Mouse (Mus musculus) hindbrain, embryonic 14.5 days (tissue): ENCODE data around the gene Kifc5b. TPM values are rescaled to one million over a fixed set of nuclear protein-coding genes. Genes with fewer than 3 reads are reported as not detected.
A peak's percentile ranks its signal among the peaks of the same experiment; 100 is the strongest.

Source experiments
- ATAC-seq: fragments of 200-750 bp; cut with Nextera tagmentation; 2 replicates; pipeline ENCODE4 v1.8.0; 2017; ENCODE audit warnings: moderate number of reproducible peaks, mild to moderate bottlenecking, moderate TSS enrichment, moderate library complexity; ENCODE audit not compliant: low FRiP score
- DNase-seq: peaks from one replicate; pipeline ENCODE4 v3.0.0-alpha.2; 2015; ENCODE audit warnings: low spot score
- H3K27ac ChIP-seq: fragments of 300-500 bp; sonication (generic); 2 replicates; pipeline ENCODE4 v1.5.1; 2014; ENCODE audit warnings: mild to moderate bottlenecking, moderate library complexity
- H3K27me3 ChIP-seq: fragments of 300-500 bp; sonication (generic); 2 replicates; pipeline ENCODE4 v1.6.1; 2014; ENCODE audit warnings: mild to moderate bottlenecking, low read length, mixed read lengths; ENCODE audit not compliant: control insufficient read depth, insufficient read depth
- H3K36me3 ChIP-seq: fragments of 300-500 bp; sonication (generic); replicated peaks from 2 replicates; pipeline ENCODE4 v1.6.1; 2014; ENCODE audit not compliant: control insufficient read depth, insufficient read depth
- H3K4me1 ChIP-seq: fragments of 300-500 bp; sonication (generic); replicated peaks from 2 replicates; pipeline ENCODE4 v1.6.1; 2014; ENCODE audit warnings: antibody characterized with exemption, low read length, mixed read lengths; ENCODE audit not compliant: control insufficient read depth, insufficient read depth
- H3K4me2 ChIP-seq: fragments of 300-500 bp; sonication (generic); replicated peaks from 2 replicates; pipeline ENCODE4 v1.6.1; 2014; ENCODE audit warnings: mild to moderate bottlenecking, moderate library complexity
- H3K4me3 ChIP-seq: fragments of 300-500 bp; sonication (generic); replicated peaks from 2 replicates; pipeline ENCODE4 v1.5.1; 2014; ENCODE audit warnings: mild to moderate bottlenecking, low read length
- H3K9ac ChIP-seq: fragments of 300-500 bp; sonication (generic); 2 replicates; pipeline ENCODE4 v1.6.1; 2014
- H3K9me3 ChIP-seq: fragments of 300-500 bp; sonication (generic); 2 replicates; pipeline ENCODE4 v1.6.1; 2016; ENCODE audit warnings: low read length; ENCODE audit not compliant: control insufficient read depth
- WGBS: fragments of 180-500 bp; shearing (Covaris S2); extraction: QIAGEN DNeasy Blood & Tissue Kit; methylation state at CpG from one replicate; pipeline ENCODE4 v1.1.7; 2014; 5-methylcytosine and 5-hydroxymethylcytosine counted together
- polyA plus RNA-seq: library from polyadenylated mRNA; unstranded; fragments of >200 nt; fragmentation: Nextera tagmentation; extraction: Ambion mirVana; gene quantifications from 2 replicates; pipeline ENCODE4 v1.2.1, GENCODE M21; 2014

Kifc5b gene
- polyA plus RNA-seq, 1 experiment from 2014 or later, result 0.90 TPM

DNA sequence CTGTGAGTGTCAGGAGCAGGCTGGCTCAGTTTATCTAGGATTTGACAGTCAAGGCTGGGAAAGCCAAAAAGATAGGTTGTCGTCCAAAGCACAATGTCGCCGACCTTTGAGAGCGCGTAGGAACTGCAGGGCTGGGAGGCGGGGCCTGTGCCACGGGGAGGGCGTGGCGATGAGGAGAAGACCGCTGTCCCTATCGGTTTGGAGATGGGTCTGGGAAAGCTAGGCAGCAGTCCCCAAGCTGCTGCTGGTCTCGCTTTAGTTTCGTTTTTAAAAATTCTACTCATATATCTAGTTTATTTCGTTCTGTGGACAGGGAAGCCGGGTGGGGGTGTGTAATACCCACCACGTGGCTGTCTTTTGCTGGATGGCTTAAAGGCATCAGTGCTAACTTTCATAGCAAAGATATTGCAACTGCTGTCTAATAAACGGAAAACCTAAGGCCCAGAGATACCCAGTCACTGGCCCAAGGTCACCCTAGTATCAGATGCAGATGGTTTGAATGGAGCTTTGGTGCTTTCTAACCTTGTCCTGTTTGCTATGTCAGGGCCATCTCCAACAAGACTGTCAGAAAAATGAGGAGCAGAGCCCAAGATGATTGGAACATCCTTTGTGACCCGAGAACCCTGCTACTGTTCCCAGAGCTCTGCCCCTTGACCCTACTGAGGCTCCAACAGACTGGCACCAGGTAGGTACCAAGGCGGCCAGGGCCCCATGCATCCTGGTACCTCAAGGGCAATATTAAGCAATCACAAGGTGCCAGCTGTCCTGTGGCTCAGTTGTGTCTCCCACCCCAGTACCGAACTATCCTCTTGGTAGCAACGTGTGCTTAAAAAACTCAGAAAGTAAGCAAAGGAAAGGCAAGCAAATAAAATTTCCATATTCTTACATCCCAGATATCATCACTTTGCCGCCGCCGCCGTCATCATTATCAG, 31.6 kb upstream of the Kifc5b start:
- peaks cover 8% of the 10 kb centered on the region; the same call in 1 of the 2 replicates for H3K27me3 ChIP-seq
- 25% methylated on average over 24 of the region's 25 CpGs for WGBS
- no peaks in the 10 kb centered on the region for H3K36me3 ChIP-seq
- peaks cover 13% of the 10 kb centered on the region for H3K4me1 ChIP-seq
- peak overlapping the region; percentile 35 for H3K9ac ChIP-seq
- H3K4me3 ChIP-seq, result peak overlapping the region; percentile 35
- no peak overlapping the region for H3K27ac ChIP-seq
- peak; percentile 66 for DNase-seq
- no peaks in the 10 kb centered on the region for H3K9me3 ChIP-seq
- ATAC-seq, result no peak
- H3K4me2 ChIP-seq, result peak overlapping the region; percentile 66

DNA sequence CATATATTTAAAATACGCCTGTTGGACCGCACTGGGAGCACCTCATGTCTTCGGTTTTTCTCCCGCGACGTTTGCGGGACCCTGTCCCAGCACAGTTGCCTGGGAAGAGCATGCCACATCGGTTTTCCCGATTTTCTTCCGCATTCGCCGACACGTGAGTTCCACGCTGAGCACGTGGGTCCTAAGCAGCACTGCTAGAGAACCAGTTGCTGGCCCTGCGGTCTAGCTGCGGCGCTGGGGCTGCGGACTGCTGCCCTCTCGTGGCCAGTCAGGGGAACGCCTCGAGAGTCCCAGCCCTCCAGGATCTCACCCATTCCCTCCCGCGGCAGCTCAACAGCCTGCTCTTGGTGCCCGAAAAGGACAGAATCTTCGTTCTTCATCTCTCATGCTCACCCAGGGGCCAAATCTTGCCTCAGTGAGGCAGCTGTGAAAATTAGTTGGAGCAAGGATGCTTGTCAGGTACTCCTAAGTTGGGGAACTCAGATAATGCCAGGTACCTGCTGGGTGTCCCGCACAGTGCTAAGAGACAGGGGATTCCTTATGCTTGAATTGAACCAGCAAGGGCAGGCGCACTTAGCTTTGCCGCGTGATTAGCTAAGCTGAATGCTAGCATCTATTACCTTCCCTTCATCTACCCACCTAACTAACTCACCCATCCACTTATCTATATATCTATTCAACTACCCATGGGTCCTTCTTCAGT, 30.7 kb upstream of the Kifc5b start:
- H3K4me1 ChIP-seq, result peaks cover 13% of the 10 kb centered on the region
- DNase-seq, result peak; percentile 88
- H3K4me2 ChIP-seq, result peak overlapping the region; percentile 66
- H3K27me3 ChIP-seq, result peaks cover 8% of the 10 kb centered on the region; the same call in 1 of the 2 replicates
- no peaks in the 10 kb centered on the region for H3K36me3 ChIP-seq
- H3K9ac ChIP-seq, result 0 out of 2 replicates have a peak overlapping the region, but pooled peaks have one; percentile 12
- WGBS, result 9% methylated on average over 30 of the region's 30 CpGs
- no peaks in the 10 kb centered on the region for H3K9me3 ChIP-seq
- ATAC-seq, result peak; percentile 89
- H3K27ac ChIP-seq, result no peak overlapping the region
- peak overlapping the region; percentile 35 for H3K4me3 ChIP-seq

DNA sequence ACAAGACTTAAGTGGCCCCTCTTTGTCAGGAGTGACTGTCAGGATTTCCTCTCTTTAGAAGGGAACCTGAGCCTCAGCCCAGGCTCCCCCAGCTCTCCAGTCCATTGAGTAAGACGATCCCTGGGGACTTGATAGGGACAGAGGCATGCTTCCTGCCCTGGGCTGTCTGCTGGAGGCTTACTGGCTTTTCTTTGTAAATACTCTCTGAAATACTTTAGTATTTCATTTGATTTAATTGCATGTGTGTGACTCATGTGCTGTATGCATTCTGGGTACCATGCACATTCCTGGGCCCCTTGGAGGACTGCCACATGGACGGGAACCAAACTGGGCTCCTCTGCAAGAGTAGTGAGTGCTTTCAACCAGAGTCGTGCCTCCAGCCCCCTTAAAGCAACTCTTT, 29.0 kb upstream of the Kifc5b start:
- Histone ChIP-seq H3K36me3 (no peaks in the 10 kb centered on the region), H3K27ac (no peak overlapping the region), H3K4me2 (no peak overlapping the region), H3K9ac (no peak overlapping the region), H3K9me3 (no peaks in the 10 kb centered on the region), H3K4me1 (peaks cover 20% of the 10 kb centered on the region), H3K4me3 (no peak overlapping the region), H3K27me3 (peaks cover 8% of the 10 kb centered on the region; the same call in 1 of the 2 replicates)
- DNase-seq, result no peak
- ATAC-seq, result no peak
- WGBS, result 31% methylated on average over 3 of the region's 3 CpGs

DNA sequence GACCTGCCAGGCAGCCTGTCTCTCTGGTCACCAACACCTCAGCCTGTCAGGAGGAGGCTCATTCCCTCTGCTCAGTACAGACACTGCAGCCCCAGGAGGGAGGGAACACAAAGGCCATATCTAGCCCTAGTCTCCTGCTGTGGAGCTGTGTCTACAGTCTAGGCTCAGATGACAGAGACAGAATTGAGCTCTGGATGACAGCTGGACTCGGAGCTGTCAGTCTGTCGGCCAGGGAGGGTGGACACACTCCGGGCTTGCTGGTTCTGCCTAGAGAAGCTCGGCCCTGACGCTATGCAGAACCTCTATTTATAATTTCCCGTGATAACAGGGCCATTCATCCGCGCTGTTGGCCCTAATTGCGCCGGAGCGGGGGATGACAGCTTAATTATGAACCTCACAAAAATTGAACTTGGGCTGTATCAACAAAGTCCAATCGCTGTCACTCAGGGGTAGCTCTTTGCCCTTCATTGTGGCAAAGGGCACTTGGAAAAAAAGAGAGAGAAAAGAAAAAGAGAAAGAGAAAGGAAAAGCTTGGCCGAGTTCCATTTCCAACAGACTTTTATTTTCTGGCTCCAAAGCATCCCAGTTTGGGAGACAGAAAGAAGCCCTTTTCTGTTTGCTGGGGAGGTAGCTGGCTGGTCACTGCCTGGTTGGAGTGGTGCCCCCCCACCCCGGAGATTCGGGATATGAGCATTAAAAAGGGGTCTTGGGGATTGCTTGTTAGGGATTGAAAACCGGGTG, 24.1 kb upstream of the Kifc5b start:
- ATAC-seq (no peak; the same call in 1 of the 2 replicates), DNase-seq (peak; percentile 33)
- Histone ChIP-seq H3K4me3 (no peak overlapping the region), H3K9ac (peak overlapping the region; percentile 40), H3K4me1 (peaks cover 14% of the 10 kb centered on the region), H3K36me3 (no peaks in the 10 kb centered on the region), H3K27me3 (no peaks in the 10 kb centered on the region), H3K27ac (no peak overlapping the region), H3K4me2 (peak overlapping the region; percentile 21; the same call in 1 of the 2 replicates), H3K9me3 (no peaks in the 10 kb centered on the region)
- 30% methylated on average over 16 of the region's 16 CpGs for WGBS

DNA sequence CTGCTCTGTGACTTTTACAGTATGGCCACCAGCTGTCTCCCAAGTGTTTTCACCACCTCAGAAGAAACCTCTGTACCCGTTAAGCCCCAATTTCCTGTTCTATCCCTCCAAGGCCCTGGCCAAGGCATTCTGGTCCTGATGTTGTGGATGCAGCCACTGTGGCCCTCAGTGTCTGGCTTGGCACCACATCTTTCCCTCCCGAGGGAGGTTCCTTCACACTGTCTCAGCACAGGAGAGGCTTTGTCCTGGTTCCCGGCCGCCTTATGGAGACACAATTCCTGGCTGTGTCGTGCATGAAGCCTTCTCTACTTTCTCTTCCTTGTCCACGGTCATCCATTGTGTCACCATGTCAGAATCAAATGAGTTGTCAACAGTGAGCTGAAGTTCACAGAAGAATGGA, 23.4 kb upstream of the Kifc5b start:
- 39% methylated on average over 6 of the region's 6 CpGs for WGBS
- peaks cover 14% of the 10 kb centered on the region for H3K4me1 ChIP-seq

DNA sequence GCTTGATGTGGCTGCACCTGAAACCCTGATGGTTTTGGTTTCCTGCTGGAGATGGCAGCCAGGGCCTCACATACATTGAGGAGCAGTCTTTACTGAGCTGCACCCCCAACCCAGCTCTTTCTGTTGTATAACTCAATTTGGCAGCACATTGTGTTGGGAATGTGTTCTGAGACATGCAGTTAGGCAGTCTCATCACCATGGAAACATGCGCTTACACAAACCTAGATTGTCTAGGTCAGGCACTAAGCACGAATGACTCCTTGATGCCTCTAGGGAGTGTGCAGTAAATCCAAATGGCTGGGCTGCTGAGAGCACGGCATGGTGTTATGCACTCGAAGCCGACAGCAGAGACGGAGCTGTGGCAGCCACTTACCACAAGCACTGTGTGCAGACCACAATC, 22.5 kb upstream of the Kifc5b start:
- Histone ChIP-seq H3K27me3 (no peaks in the 10 kb centered on the region), H3K9ac (no peak overlapping the region), H3K4me3 (no peak overlapping the region), H3K36me3 (no peaks in the 10 kb centered on the region), H3K4me1 (peaks cover 14% of the 10 kb centered on the region), H3K9me3 (no peaks in the 10 kb centered on the region), H3K27ac (no peak overlapping the region), H3K4me2 (no peak overlapping the region)
- 59% methylated on average over 6 of the region's 6 CpGs for WGBS
- no peak for ATAC-seq
- no peak for DNase-seq

More for the DNA sequence above, 23.4 kb upstream of the Kifc5b start:
- Histone ChIP-seq H3K4me3 (no peak overlapping the region), H3K36me3 (no peaks in the 10 kb centered on the region), H3K27me3 (no peaks in the 10 kb centered on the region), H3K9me3 (no peaks in the 10 kb centered on the region), H3K9ac (no peak overlapping the region), H3K27ac (no peak overlapping the region), H3K4me2 (no peak overlapping the region)
- DNase-seq (no peak), ATAC-seq (no peak)

DNA sequence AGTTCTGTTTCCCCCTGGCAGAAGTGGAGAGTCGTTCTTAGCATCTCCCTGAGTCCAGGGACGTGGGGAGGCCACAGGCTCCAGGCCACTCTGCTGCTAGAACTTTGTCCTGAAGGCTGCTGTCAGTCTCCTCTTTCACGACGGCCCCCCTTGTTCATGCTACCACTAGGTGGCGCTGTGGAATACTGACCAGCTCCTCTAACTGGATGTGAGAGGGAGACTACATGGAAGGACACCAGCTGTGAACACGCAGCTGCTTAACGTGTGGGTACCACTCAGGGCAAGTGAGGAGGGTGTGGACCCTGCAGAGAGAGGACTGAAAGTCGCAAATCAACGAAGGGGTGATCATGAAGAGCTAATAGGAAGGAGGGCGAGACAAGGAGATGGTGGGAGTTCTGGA, 21.3 kb upstream of the Kifc5b start:
- Histone ChIP-seq H3K9ac (no peak overlapping the region), H3K4me2 (no peak overlapping the region), H3K9me3 (no peaks in the 10 kb centered on the region), H3K4me1 (peaks cover 14% of the 10 kb centered on the region), H3K4me3 (no peak overlapping the region), H3K27ac (no peak overlapping the region), H3K27me3 (no peaks in the 10 kb centered on the region), H3K36me3 (no peaks in the 10 kb centered on the region)
- DNase-seq (peak; percentile 60), ATAC-seq (no peak)
- WGBS, result 13% methylated on average over 10 of the region's 10 CpGs

DNA sequence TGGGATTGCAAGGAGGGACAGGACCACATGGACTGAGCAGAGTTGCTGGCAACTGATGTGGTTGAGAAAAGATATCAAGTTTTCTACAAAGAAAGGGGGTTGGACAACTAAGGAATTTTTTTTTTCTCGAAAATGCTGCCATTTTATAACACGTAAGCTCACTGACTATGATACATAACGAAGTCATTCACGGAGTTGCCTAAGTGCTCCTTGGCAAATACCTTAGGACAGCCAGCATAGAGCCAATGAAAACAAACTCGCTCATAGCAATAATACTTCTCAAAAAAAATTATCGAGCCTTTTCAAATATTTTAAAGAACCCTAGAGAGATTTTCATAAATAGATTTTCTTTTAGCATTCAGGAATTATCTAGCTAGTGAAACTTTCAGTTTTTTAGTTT, 16.0 kb upstream of the Kifc5b start:
- Histone ChIP-seq H3K9me3 (no peaks in the 10 kb centered on the region), H3K4me1 (no peaks in the 10 kb centered on the region), H3K36me3 (no peaks in the 10 kb centered on the region), H3K4me2 (no peak overlapping the region), H3K4me3 (no peak overlapping the region), H3K27ac (no peak overlapping the region), H3K27me3 (no peaks in the 10 kb centered on the region), H3K9ac (no peak overlapping the region)
- 86% methylated on average over 6 of the region's 6 CpGs for WGBS
- ATAC-seq (no peak), DNase-seq (no peak)

DNA sequence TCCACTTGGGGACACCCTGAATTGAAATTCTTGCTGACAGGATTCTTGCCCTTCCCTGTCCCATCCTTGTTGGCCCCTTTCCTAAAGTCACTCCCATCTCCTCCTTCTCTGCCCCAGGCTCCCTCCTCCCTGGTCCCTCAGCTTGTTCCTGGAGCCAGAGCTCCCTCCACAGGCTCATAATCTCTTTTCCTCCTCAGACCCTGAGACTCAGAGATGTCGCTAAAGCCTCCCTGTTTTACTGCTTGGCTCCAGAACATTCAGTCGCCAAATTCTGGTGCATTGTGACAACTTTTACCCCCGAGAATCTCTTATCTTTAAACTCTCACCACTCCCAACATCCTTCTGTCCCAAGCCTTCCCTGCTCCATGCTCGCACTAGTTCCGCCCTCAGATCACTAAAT, 12.6 kb upstream of the Kifc5b start:
- no peak for DNase-seq
- 64% methylated on average over 5 of the region's 5 CpGs for WGBS
- H3K9ac ChIP-seq, result no peak overlapping the region
- no peak for ATAC-seq
- no peak overlapping the region for H3K4me3 ChIP-seq
- H3K4me1 ChIP-seq, result no peaks in the 10 kb centered on the region
- no peaks in the 10 kb centered on the region for H3K9me3 ChIP-seq
- H3K27ac ChIP-seq, result no peak overlapping the region
- no peak overlapping the region for H3K4me2 ChIP-seq
- no peaks in the 10 kb centered on the region for H3K36me3 ChIP-seq
- H3K27me3 ChIP-seq, result no peaks in the 10 kb centered on the region
